Mouse (Mus musculus): ENCODE results near the gene Marveld2. TPM values are rescaled to one million over a fixed set of nuclear protein-coding genes. Genes with fewer than 3 reads are reported as not detected.

The Marveld2 gene
- 0.08 and 0.20 TPM in 2 replicates for polyA plus RNA-seq (2012; ENCODE audit: low replicate concordance)

GRCm38 (mm10) chr13:100616181-100617087 lies at the start of gene Marveld2:
TSS of gene Marveld2 (minus strand) at chr13:100616971.

GRCm38 (mm10) chr13:100651439-100652186 lies 34.8 kb upstream of the Marveld2 start, which contains the start of gene Taf9:
TSS of gene Taf9 (plus strand) at chr13:100651579.

GRCm38 (mm10) chr13:100650550-100651438 lies 34.0 kb upstream of the Marveld2 start, which contains the start of the genes Ak6 and Rad17:
TSS of gene Ak6 (plus strand) at chr13:100650979.
TSS of gene Rad17 (minus strand) at chr13:100651051.

GRCm38 (mm10) chr13:100552369-100553041 lies 64.3 kb downstream of the Marveld2 start, which contains the start of gene Ocln:
TSS of gene Ocln (minus strand) at chr13:100552718.

Other genes with a start within 250 kb of the Marveld2 start
- gene Naip1, start 164.1 kb downstream of the Marveld2 start, polyA plus RNA-seq (2012; ENCODE audit: low replicate concordance), result not detected in 2 replicates
- 8.7 and 13.6 TPM in 2 replicates for gene Gtf2h2, start 124.4 kb downstream of the Marveld2 start, polyA plus RNA-seq (2012; ENCODE audit: low replicate concordance)
- 0.07 TPM in 1 of 2 replicates, not detected in the other for gene Ocln, start 64.3 kb downstream of the Marveld2 start, polyA plus RNA-seq (2012; ENCODE audit: low replicate concordance)
- gene Ak6, start 34.0 kb upstream of the Marveld2 start, polyA plus RNA-seq (2012; ENCODE audit: low replicate concordance), result 13.4 and 23.8 TPM in 2 replicates
- gene Rad17, start 34.1 kb upstream of the Marveld2 start, polyA plus RNA-seq (2012; ENCODE audit: low replicate concordance), result 16.3 and 17.7 TPM in 2 replicates
- gene Taf9, start 34.6 kb upstream of the Marveld2 start, polyA plus RNA-seq (2012; ENCODE audit: low replicate concordance), result 2.6 and 13.8 TPM in 2 replicates
- 0.13 TPM in 1 of 2 replicates, not detected in the other for gene Ccdc125, start 52.7 kb upstream of the Marveld2 start, polyA plus RNA-seq (2012; ENCODE audit: low replicate concordance)
- gene Cdk7, start 114.0 kb upstream of the Marveld2 start, polyA plus RNA-seq (2012; ENCODE audit: low replicate concordance), result 4.2 and 16.5 TPM in 2 replicates
- gene Mrps36, start 127.7 kb upstream of the Marveld2 start, polyA plus RNA-seq (2012; ENCODE audit: low replicate concordance), result 41.8 and 55.9 TPM in 2 replicates
- gene Cenph, start 158.9 kb upstream of the Marveld2 start, polyA plus RNA-seq (2012; ENCODE audit: low replicate concordance), result 6.5 and 15.5 TPM in 2 replicates
- gene Ccnb1, start 169.6 kb upstream of the Marveld2 start, polyA plus RNA-seq (2012; ENCODE audit: low replicate concordance), result 2.7 and 4.5 TPM in 2 replicates
- 5.0 and 11.3 TPM in 2 replicates for gene Slc30a5, start 216.5 kb upstream of the Marveld2 start, polyA plus RNA-seq (2012; ENCODE audit: low replicate concordance)

All from leukemia stem cell, adult 10-12 weeks (primary cell).